Mouse (Mus musculus) c-Kit-positive CD71-positive TER-119-positive erythroid progenitor cells, embryonic 14.5 days (primary cell): ENCODE results near the gene Tef.
A peak's percentile ranks its signal among the peaks of the same experiment; 100 is the strongest.

Source experiments
- DNase-seq: peaks from one replicate; pipeline ENCODE4 v3.0.0-alpha.2; 2013; ENCODE audit warnings: low spot score

Tef gene

GRCm38 (mm10) chr15:81828426-81829207, 26.4 kb downstream of the Tef start:
- no peak for DNase-seq

GRCm38 (mm10) chr15:81829208-81829580, 27.0 kb downstream of the Tef start:
- DNase-seq = no peak

GRCm38 (mm10) chr15:81830530-81830929, 28.3 kb downstream of the Tef start:
- DNase-seq = no peak

- DNase-seq = peak; percentile 87
Measured at GRCm38 (mm10) chr15:81831136-81831825, 29.1 kb downstream of the Tef start.

GRCm38 (mm10) chr15:81832219-81832618, 30.0 kb downstream of the Tef start:
- no peak for DNase-seq

GRCm38 (mm10) chr15:81833481-81833880, 31.3 kb downstream of the Tef start:
- DNase-seq = no peak

- no peak for DNase-seq
Measured at GRCm38 (mm10) chr15:81834171-81834841, 32.1 kb downstream of the Tef start.

GRCm38 (mm10) chr15:81835007-81835880, 33.0 kb downstream of the Tef start:
- DNase-seq = no peak

- no peak for DNase-seq
Measured at GRCm38 (mm10) chr15:81836124-81836821, 34.1 kb downstream of the Tef start.

- no peak for DNase-seq
Measured at GRCm38 (mm10) chr15:81836966-81837920, 35.0 kb downstream of the Tef start.

- DNase-seq = no peak
Measured at GRCm38 (mm10) chr15:81838554-81839235, 36.5 kb downstream of the Tef start.

GRCm38 (mm10) chr15:81839634-81840033, 37.4 kb downstream of the Tef start:
- DNase-seq = no peak

GRCm38 (mm10) chr15:81840306-81840705, 38.1 kb downstream of the Tef start:
- DNase-seq = no peak

GRCm38 (mm10) chr15:81842275-81842674, 40.1 kb downstream of the Tef start:
- DNase-seq = no peak

- DNase-seq = no peak
Measured at GRCm38 (mm10) chr15:81845033-81845625, 42.9 kb downstream of the Tef start.

- no peak for DNase-seq
Measured at GRCm38 (mm10) chr15:81845724-81846123, 43.5 kb downstream of the Tef start.

- no peak for DNase-seq
Measured at GRCm38 (mm10) chr15:81846755-81847154, 44.5 kb downstream of the Tef start.

GRCm38 (mm10) chr15:81847161-81847560, 44.9 kb downstream of the Tef start:
- DNase-seq = no peak

GRCm38 (mm10) chr15:81847861-81848260, 45.6 kb downstream of the Tef start:
- DNase-seq = no peak
